Mouse (Mus musculus) stomach, postnatal 0 days (tissue): ENCODE measurements around the gene Sez6.

Experiments
- CTCF ChIP-seq: IDR thresholded peaks from 2 replicates; pipeline ENCODE4 v1.5.1; 2016; ENCODE audit warnings: antibody characterized with exemption, low read depth, mild to moderate bottlenecking, moderate library complexity
- EP300 ChIP-seq: optimal IDR thresholded peaks from 2 replicates; pipeline ENCODE3; 2016; ENCODE audit warnings: antibody characterized with exemption

GRCm38 (mm10) chr11:77937649-77938410, 7.2 kb downstream of the Sez6 start:
- TF ChIP-seq CTCF (no peak), EP300 (no peak)
